Mouse (Mus musculus) G1E (cell line): Measurements from ENCODE around the gene Olig2. TPM values are rescaled to one million over a fixed set of nuclear protein-coding genes. Genes with fewer than 3 reads are reported as not detected.

Source experiments
- ATAC-seq: 2 replicates; pipeline ENCODE4 v1.8.0; 2016; ENCODE audit warnings: mild to moderate bottlenecking; ENCODE audit not compliant: insufficient number of reproducible peaks, poor library complexity, low FRiP score, severe bottlenecking; ENCODE audit errors: extremely low read depth
- DNase-seq: peaks from one replicate; pipeline ENCODE4 v3.0.0; 2012; ENCODE audit warnings: low spot score
- H3K27me3 ChIP-seq: 2 replicates; pipeline ENCODE4 v1.6.1; 2012; ENCODE audit warnings: mild to moderate bottlenecking, low read length, inconsistent platforms; ENCODE audit not compliant: insufficient read depth
- H3K36me3 ChIP-seq: replicated peaks from 2 replicates; pipeline ENCODE3; 2012; ENCODE audit warnings: mild to moderate bottlenecking, inconsistent platforms
- H3K4me1 ChIP-seq: 2 replicates; pipeline ENCODE4 v1.6.1; 2012; ENCODE audit warnings: low read depth, low read length, inconsistent platforms, mixed read lengths; ENCODE audit not compliant: insufficient read depth
- H3K4me3 ChIP-seq: 2 replicates; pipeline ENCODE4 v1.5.1; 2012; ENCODE audit warnings: low read depth, mild to moderate bottlenecking, inconsistent platforms, low read length, moderate library complexity, mixed read lengths
- H3K9me3 ChIP-seq: replicated peaks from 2 replicates; pipeline ENCODE4 v1.6.1; 2012; ENCODE audit warnings: inconsistent platforms
- CTCF ChIP-seq: IDR thresholded peaks from 2 replicates; pipeline ENCODE4 v1.5.1; 2012; ENCODE audit warnings: low read depth, low read length, inconsistent platforms, mixed read lengths
- GATA1 ChIP-seq: IDR thresholded peaks from 2 replicates; pipeline ENCODE4 v1.6.1; 2012; ENCODE audit warnings: borderline replicate concordance, low read length, inconsistent platforms, mixed read lengths
- GATA2 ChIP-seq: IDR thresholded peaks from 2 replicates; pipeline ENCODE4 v1.6.1; 2012; ENCODE audit warnings: low read depth, low read length, inconsistent platforms, borderline replicate concordance
- POLR2AphosphoS5 ChIP-seq: IDR thresholded peaks from 2 replicates; pipeline ENCODE4 v1.6.1; 2012; ENCODE audit warnings: low read depth, low read length, inconsistent platforms; ENCODE audit not compliant: insufficient replicate concordance
- TAL1 ChIP-seq: conservative IDR thresholded peaks from 2 replicates; pipeline ENCODE4 v1.6.1; 2012; ENCODE audit warnings: low read depth, low read length, inconsistent platforms, mixed read lengths
- polyA plus RNA-seq: library from polyadenylated mRNA; stranded (reverse); fragments of >175 nt; gene quantifications from 2 replicates; pipeline ENCODE4 v1.2.3, GENCODE M21; 2012
- total RNA-seq, 2 experiments: library from RNA; stranded (forward) in 1 of 2; stranded (reverse) in 1 of 2; fragments of 200-1000 nt in 1 of 2; fragments of >200 nt in 1 of 2; fragmentation: Nextera tagmentation in 1 of 2; gene quantifications; 2 replicates each; pipeline ENCODE4 v1.2.3; 2014 to 2017

The Olig2 gene
- total RNA-seq (2014; fragmentation: Nextera tagmentation) = not detected in 2 replicates
- total RNA-seq (2017) = 0.05 and 0.06 TPM in 2 replicates
- not detected in 2 replicates for polyA plus RNA-seq

DNA sequence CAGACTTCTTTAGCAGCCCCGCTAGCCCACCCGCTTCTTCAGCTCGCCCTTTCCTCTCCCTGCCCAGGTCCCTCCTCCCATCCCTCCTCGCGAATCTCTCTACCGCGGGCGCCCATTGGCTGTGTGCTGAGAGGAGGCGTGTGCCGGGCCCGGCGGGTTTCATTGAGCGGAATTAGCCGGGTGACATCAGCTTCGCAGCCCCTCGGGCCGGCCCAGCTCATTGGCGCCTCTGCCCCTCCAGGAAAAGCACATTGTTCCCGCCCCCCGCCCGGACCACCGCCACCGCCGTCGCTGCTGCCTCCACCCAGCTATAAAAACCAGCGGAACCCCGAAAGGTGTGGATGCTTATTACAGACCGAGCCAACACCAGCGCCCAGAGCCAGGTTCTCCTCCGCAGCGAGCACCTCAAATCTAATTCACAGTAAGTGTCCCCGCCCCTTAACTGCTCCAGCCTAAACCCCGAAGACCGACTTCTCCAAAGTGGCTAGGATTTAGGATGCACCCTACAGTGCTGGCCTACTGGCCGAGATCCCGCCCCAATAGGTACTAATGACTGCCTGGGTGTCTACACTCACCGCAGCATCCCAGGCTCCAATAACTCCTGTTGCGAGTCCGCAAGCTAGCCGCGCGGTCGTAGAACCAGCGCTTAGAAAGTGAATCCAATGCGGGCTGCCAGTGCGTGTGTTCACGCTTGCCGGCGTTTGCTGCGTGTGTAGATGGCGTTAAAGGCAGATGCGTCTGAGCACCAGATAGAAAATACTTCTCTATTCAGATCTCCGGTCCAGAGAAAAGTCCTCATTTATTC, at the start of gene Olig2:
Gene Olig2, plus strand, starts transcription at position 225 of the 805 bp plus-strand sequence.
- no peak for DNase-seq
- Histone ChIP-seq H3K36me3 (no peaks in the 10 kb centered on the region), H3K4me3 (no peak within 1 kb of the TSS), H3K4me1 (peaks cover 10% of the 10 kb centered on the region), H3K9me3 (peaks cover 23% of the 10 kb centered on the region), H3K27me3 (peaks cover 73% of the 10 kb centered on the region)
- no peak for ATAC-seq
- no peak for TF ChIP-seq GATA1
- no peak for TF ChIP-seq GATA2
- no peak for TF ChIP-seq CTCF
- TF ChIP-seq TAL1 = no peak
- TF ChIP-seq POLR2AphosphoS5 = no peak

DNA sequence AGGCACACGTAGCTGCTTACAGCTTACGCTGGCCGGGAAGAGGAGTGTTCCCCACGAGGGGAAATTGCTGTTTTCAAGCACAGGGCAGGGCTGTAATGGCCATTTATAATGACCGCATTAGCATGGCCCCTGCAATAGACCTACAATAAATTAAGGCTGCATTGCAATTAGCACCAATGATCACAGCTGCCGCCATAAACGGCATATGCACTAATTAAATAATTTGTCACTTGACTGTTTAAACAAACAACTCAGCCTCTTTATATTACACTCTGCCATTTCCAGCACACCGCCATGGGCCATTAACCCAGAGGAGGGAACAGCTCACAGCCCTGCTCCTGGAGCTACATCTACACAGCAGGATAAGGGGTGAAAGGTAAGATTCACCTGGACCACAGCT, 49.4 kb upstream of the Olig2 start:
- H3K27me3 ChIP-seq = no peaks in the 10 kb centered on the region

DNA sequence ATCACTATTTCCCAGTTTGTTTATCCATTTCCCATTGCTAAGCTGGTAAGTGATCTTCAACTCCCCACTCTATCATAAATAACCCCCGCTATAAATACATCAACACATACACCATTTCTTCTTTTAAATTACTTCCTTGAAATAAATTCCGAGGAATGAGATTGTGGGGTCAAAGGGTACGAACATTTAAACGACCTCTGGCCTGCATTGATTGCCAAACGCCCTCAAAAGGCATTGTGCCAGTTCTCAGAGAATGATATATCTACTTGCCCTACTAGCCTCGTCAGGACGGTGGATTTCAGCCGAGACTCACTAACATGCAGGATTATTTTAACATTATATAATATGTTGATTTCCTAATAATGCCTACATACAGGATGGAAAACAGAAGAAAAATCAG, 38.2 kb upstream of the Olig2 start:
- TF ChIP-seq GATA1 = no peak
- no peak for TF ChIP-seq TAL1
- TF ChIP-seq CTCF = no peak
- TF ChIP-seq GATA2 = no peak
- TF ChIP-seq POLR2AphosphoS5 = no peak
- no peaks in the 10 kb centered on the region for H3K9me3 ChIP-seq
- H3K27me3 ChIP-seq = no peaks in the 10 kb centered on the region
- no peaks in the 10 kb centered on the region for H3K4me1 ChIP-seq
- DNase-seq (no peak), ATAC-seq (no peak)
- no peaks in the 10 kb centered on the region for H3K36me3 ChIP-seq
- H3K4me3 ChIP-seq = no peak overlapping the region

More for the DNA sequence above, 49.4 kb upstream of the Olig2 start:
- Histone ChIP-seq H3K9me3 (no peaks in the 10 kb centered on the region), H3K4me1 (no peaks in the 10 kb centered on the region), H3K36me3 (no peaks in the 10 kb centered on the region), H3K4me3 (no peak overlapping the region)
- DNase-seq (no peak), ATAC-seq (no peak)
- TF ChIP-seq TAL1 = no peak
- TF ChIP-seq POLR2AphosphoS5 = no peak
- no peak for TF ChIP-seq CTCF
- TF ChIP-seq GATA2 = no peak
- TF ChIP-seq GATA1 = no peak

DNA sequence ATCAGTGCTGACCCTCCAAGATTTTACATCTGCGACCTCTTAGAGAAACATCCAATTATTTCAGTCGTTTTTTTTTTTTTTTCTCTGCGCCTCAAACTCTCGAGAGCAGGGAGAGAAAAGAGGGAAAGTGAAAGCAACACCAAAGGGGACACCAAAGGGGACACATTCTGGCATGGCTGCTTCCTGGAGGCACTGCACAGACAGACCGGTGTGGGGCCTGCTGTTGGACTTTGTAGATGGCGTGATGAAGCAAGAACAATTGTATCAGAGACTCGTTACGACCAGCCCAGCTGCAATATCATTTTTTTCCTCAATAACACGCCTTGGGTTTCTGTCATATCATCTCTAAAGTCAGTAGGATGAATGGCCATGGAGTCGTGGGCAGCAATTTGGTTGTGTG, 37.6 kb upstream of the Olig2 start:
- TF ChIP-seq CTCF (no peak), TAL1 (no peak), GATA2 (no peak), GATA1 (no peak), POLR2AphosphoS5 (no peak)
- Histone ChIP-seq H3K9me3 (no peaks in the 10 kb centered on the region), H3K36me3 (no peaks in the 10 kb centered on the region), H3K4me1 (no peaks in the 10 kb centered on the region), H3K27me3 (no peaks in the 10 kb centered on the region), H3K4me3 (no peak overlapping the region)
- ATAC-seq = no peak
- no peak for DNase-seq

DNA sequence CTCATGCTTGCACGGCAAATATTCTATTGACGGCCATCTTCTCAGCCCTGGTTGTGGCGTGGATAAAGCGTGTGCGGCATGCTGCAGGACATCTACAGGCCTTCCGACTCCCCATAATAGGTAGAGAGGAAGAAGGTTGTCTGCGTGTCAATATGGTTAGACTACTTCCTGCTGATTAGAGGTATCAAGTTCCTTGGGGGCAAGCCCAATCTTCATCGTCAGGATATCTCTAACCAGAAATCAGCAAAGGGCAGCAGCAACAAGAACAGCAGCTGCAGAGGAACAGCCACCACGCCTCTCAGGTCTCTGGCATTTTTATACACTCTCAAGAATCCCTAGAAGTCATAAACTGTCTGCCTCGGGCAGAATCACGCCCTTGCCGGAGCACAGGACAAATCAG, 37.0 kb upstream of the Olig2 start:
- H3K27me3 ChIP-seq = no peaks in the 10 kb centered on the region
- no peaks in the 10 kb centered on the region for H3K36me3 ChIP-seq
- DNase-seq (no peak), ATAC-seq (no peak)
- H3K4me1 ChIP-seq = no peaks in the 10 kb centered on the region
- TF ChIP-seq GATA1 = no peak
- TF ChIP-seq CTCF = no peak
- no peak for TF ChIP-seq TAL1
- no peak for TF ChIP-seq POLR2AphosphoS5
- no peak for TF ChIP-seq GATA2
- H3K4me3 ChIP-seq = no peak overlapping the region
- no peaks in the 10 kb centered on the region for H3K9me3 ChIP-seq

DNA sequence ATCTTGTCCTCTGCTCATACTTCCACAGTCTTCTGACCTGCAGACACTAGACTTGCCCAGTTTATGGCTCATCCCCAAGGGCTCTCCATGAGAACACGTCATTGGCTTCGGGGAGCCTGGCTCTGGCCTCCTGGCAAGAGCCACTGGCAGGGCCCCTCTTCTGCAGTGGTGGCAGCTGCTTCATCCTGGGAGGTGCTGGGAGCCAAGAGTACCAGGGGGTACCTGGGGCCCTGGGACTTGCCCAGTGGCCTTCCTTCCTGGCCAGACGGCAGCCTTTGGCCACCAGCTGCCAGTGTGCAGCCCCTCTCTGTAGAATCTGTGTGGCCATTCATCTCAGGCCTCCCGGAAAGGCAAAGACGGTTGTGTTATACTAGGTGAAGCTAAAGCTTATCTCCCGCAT, 34.0 kb upstream of the Olig2 start:
- H3K4me3 ChIP-seq = no peak overlapping the region
- ATAC-seq = no peak
- H3K27me3 ChIP-seq = 0 out of 2 replicates have a peak, but pooled peaks cover 4% of the 10 kb centered on the region
- TF ChIP-seq POLR2AphosphoS5 (no peak), GATA2 (no peak), TAL1 (no peak), CTCF (no peak), GATA1 (no peak)
- no peaks in the 10 kb centered on the region for H3K36me3 ChIP-seq
- H3K9me3 ChIP-seq = no peaks in the 10 kb centered on the region; the same call in 1 of the 2 replicates
- DNase-seq = no peak
- H3K4me1 ChIP-seq = no peaks in the 10 kb centered on the region
